Mouse (Mus musculus): ENCODE results near the gene 4930455H04Rik.

- TF ChIP-seq CTCF (IDR thresholded peaks at IDR 0.05; ENCODE audit: low read depth, low read length) (no peak), POLR2A (IDR thresholded peaks at IDR 0.05; ENCODE audit: insufficient read depth, low read length) (no peak), EP300 (IDR thresholded peaks at IDR 0.05; ENCODE audit: insufficient read depth, low read depth, low read length) (no peak)
Observed at GRCm38 (mm10) chr3:116921535-116921934, 46.5 kb upstream of the 4930455H04Rik start.
